Mouse (Mus musculus) spleen, adult 2 months (tissue): ENCODE measurements around the gene Zfp326.

Experiments used
- CTCF ChIP-seq: fragments of 200-500 bp; IDR thresholded peaks from 2 replicates; pipeline ENCODE4 v1.5.1; 2011; ENCODE audit warnings: mild to moderate bottlenecking, inconsistent platforms; ENCODE audit not compliant: insufficient read depth, insufficient read length, insufficient replicate concordance; ENCODE audit errors: extremely low read depth
- POLR2A ChIP-seq: fragments of 200-500 bp; IDR thresholded peaks from 2 replicates; pipeline ENCODE4 v1.6.1; 2011; ENCODE audit warnings: low read depth, low read length, inconsistent platforms

DNA sequence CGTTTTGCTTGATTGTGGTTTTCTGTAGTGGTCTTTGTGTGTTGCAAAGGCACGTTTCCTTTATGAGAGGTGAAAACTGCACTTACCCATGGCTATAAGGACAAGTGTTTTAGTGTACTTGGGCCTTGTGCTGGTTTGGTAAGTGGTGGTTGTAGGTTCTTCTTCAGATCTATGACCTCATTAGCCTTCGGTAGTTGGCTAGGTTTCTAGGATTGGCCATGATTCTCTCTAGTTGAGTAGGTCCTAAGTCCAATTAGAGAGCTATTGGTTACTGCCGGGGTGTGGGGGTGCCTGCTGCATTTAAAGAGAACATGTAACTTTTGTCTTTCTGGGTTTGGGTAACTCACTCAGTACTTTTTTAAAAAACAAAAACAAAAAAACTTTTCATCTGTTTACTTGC, 21.8 kb downstream of the Zfp326 start:
- TF ChIP-seq CTCF, result no peak
- no peak for TF ChIP-seq POLR2A
